Mouse (Mus musculus) forebrain, postnatal 0 days (tissue): Measurements from ENCODE around the gene Snx29. TPM values are rescaled to one million over a fixed set of nuclear protein-coding genes. Genes with fewer than 3 reads are reported as not detected.

Source experiments
- ATAC-seq: fragments of 200-750 bp; cut with Nextera tagmentation; 2 replicates; pipeline ENCODE4 v1.8.0; 2017; ENCODE audit warnings: mild to moderate bottlenecking, moderate library complexity
- DNase-seq: peaks from one replicate; pipeline ENCODE4 v3.0.0-alpha.2; 2015
- H3K27ac ChIP-seq: fragments of 300-500 bp; sonication (generic); 2 replicates; pipeline ENCODE4 v1.5.1; 2014; ENCODE audit warnings: low read depth, mild to moderate bottlenecking, antibody characterized with exemption, low read length, moderate library complexity, mixed read lengths
- H3K27me3 ChIP-seq: fragments of 300-500 bp; sonication (generic); 2 replicates; pipeline ENCODE4 v1.6.1; 2014; ENCODE audit warnings: mild to moderate bottlenecking, low read length, mixed read lengths; ENCODE audit not compliant: insufficient read depth
- H3K36me3 ChIP-seq: fragments of 300-500 bp; sonication (generic); 2 replicates; pipeline ENCODE4 v1.6.1; 2014; ENCODE audit warnings: mild to moderate bottlenecking, moderate library complexity; ENCODE audit not compliant: insufficient read depth
- H3K4me1 ChIP-seq: fragments of 300-500 bp; sonication (generic); 2 replicates; pipeline ENCODE4 v1.6.1; 2014; ENCODE audit warnings: antibody characterized with exemption; ENCODE audit not compliant: insufficient read depth
- H3K4me2 ChIP-seq: fragments of 300-500 bp; sonication (generic); 2 replicates; pipeline ENCODE4 v1.6.1; 2014; ENCODE audit warnings: low read depth, mild to moderate bottlenecking, moderate library complexity
- H3K4me3 ChIP-seq: fragments of 300-500 bp; sonication (generic); 2 replicates; pipeline ENCODE4 v1.5.1; 2014; ENCODE audit warnings: low read depth, low read length, mixed read lengths
- H3K9ac ChIP-seq: fragments of 300-500 bp; sonication (generic); 2 replicates; pipeline ENCODE4 v1.6.1; 2014; ENCODE audit warnings: mild to moderate bottlenecking
- H3K9me3 ChIP-seq: fragments of 300-500 bp; sonication (generic); 2 replicates; pipeline ENCODE4 v1.6.1; 2016; ENCODE audit warnings: low read length
- CTCF ChIP-seq: sonication (generic); IDR thresholded peaks from 2 replicates; pipeline ENCODE4 v1.5.1; 2016; ENCODE audit warnings: antibody characterized with exemption, control low read depth, low read depth
- WGBS: fragments of 180-500 bp; shearing (Covaris S2); extraction: QIAGEN DNeasy Blood & Tissue Kit; methylation state at CpG from one replicate; pipeline ENCODE4 v1.1.7; 2014; 5-methylcytosine and 5-hydroxymethylcytosine counted together
- polyA plus RNA-seq: library from polyadenylated mRNA; unstranded; fragments of >200 nt; fragmentation: Nextera tagmentation; extraction: Ambion mirVana; gene quantifications from 2 replicates; pipeline ENCODE4 v1.2.1, GENCODE M21; 2015
- total RNA-seq: library from RNA; depleted of rRNA; stranded (reverse); fragments of >200 nt; gene quantifications from 2 replicates; pipeline ENCODE4 v1.2.3, GENCODE M21; 2014

Snx29 gene
- total and polyA plus RNA-seq, 2 experiments from 2014 or later = 5.8 to 20.6 TPM

DNA sequence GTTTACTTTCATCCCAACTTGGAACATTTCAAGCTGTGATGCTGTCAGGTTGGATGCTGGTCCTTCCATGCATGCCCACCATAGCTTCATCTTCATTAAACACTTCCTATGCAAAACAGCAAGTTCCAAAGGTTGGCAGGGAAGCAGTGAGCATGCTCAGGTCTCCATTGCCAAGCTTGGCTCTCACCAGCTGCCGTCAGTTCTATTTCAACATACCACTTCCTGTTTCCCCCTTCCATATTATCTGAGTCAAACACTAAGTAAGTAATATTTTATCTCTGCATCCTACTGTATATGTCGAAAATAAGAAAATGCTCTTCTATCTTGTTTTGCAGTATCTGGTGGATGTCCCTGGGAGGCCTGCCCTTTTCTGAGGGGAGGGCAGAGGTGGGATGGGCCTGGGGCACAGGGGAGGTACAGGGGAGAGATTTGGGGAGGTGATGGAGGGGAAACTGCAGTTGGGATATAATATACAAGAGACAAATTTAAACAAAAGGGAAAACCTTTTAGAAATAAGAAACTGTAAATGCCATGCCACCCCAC, 309.6 kb downstream of the Snx29 start:
- ATAC-seq (peak; percentile 59), DNase-seq (peak; percentile 68)
- Histone ChIP-seq H3K27me3 (no peaks in the 10 kb centered on the region), H3K36me3 (no peaks in the 10 kb centered on the region), H3K9me3 (no peaks in the 10 kb centered on the region), H3K4me1 (no peaks in the 10 kb centered on the region), H3K4me3 (no peak overlapping the region), H3K4me2 (no peak overlapping the region), H3K27ac (no peak overlapping the region), H3K9ac (no peak overlapping the region)
- WGBS = 79% methylated on average over 2 of the region's 2 CpGs
- no peak for TF ChIP-seq CTCF

DNA sequence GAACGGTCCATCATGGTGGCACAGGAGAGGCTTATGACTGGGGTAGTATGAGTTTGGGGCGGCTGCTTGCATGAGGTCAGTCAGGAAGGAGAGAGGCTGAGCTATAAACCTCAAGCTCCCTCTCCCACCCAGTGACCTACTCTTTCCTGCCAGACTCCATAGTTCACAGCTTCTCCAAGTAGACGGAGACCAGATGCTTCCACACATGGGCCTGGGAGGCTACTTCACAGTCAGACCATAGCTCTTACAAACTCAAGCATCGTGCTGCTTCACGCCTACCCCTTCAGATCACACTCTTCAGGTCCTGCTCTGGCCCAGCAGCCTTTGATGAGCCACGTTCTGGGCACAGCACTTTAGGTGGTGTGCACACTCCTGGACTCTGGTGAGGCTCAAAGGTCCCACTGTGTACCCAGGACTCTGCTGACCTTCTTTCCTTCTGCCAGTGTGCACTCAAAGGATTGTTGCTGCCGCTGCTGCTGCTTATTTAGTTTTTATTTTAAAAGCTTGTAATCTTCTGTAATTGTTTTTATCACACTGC, 313.6 kb downstream of the Snx29 start:
- Histone ChIP-seq H3K27ac (no peak overlapping the region), H3K4me3 (no peak overlapping the region), H3K36me3 (no peaks in the 10 kb centered on the region)

DNA sequence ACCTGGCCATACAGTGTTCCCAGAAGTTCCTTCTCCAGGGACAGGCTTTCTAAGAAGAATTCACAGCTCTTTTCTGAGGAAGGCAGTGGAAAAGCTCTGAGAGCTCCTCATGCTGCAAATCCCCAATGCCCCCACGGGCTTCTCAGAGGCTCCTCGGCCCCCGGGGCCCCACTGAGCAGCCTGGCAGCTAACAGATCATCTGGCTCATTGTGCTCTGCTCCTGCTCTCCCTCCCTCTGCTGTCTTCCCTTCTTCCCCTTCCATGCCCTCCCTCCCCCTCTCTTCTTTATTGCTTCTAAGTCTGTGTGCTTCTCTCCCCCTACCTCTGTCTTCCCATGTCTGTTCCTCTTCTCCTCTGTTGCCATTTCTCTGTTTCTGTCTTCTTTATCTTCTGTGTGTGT, 314.2 kb downstream of the Snx29 start:
- Histone ChIP-seq H3K4me3 (no peak overlapping the region), H3K27me3 (no peaks in the 10 kb centered on the region), H3K36me3 (no peaks in the 10 kb centered on the region), H3K9ac (no peak overlapping the region), H3K4me1 (no peaks in the 10 kb centered on the region), H3K27ac (no peak overlapping the region), H3K9me3 (no peaks in the 10 kb centered on the region), H3K4me2 (no peak overlapping the region)
- 2% methylated on average over 3 of the region's 3 CpGs for WGBS
- no peak for DNase-seq
- peak; percentile 38; the same call in 1 of the 2 replicates for ATAC-seq
- no peak for TF ChIP-seq CTCF

More for the DNA sequence above, 313.6 kb downstream of the Snx29 start:
- Histone ChIP-seq H3K9ac (no peak overlapping the region), H3K9me3 (no peaks in the 10 kb centered on the region), H3K4me2 (no peak overlapping the region), H3K27me3 (no peaks in the 10 kb centered on the region), H3K4me1 (no peaks in the 10 kb centered on the region)
- DNase-seq = no peak
- 0 out of 2 replicates have a peak, but pooled peaks have one; percentile 14 for ATAC-seq
- no peak for TF ChIP-seq CTCF
- WGBS = 65% methylated on average over 7 of the region's 7 CpGs

DNA sequence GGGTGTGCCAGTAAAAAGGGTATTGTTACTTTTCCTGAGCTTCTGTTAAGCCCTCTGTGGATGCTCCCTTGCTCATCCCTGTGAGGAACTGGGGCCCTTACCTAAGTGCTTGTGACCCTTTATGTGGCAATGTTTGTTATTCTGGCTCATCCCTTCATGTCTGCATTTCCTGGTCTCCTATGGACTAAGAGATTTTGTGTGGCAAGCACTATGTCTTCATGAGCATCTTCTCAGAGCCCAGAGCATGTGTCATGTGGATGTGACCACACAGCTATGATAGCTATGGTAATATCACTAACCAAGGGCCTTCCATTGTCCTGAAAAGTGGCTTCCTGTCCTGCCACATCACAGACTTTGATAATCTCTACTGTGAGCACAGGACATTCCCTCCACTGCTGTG, 315.1 kb downstream of the Snx29 start:
- Histone ChIP-seq H3K36me3 (no peaks in the 10 kb centered on the region), H3K4me1 (no peaks in the 10 kb centered on the region), H3K9me3 (no peaks in the 10 kb centered on the region), H3K4me3 (no peak overlapping the region), H3K27ac (no peak overlapping the region), H3K27me3 (no peaks in the 10 kb centered on the region), H3K4me2 (no peak overlapping the region), H3K9ac (no peak overlapping the region)
- TF ChIP-seq CTCF = no peak
- ATAC-seq (no peak), DNase-seq (no peak)

DNA sequence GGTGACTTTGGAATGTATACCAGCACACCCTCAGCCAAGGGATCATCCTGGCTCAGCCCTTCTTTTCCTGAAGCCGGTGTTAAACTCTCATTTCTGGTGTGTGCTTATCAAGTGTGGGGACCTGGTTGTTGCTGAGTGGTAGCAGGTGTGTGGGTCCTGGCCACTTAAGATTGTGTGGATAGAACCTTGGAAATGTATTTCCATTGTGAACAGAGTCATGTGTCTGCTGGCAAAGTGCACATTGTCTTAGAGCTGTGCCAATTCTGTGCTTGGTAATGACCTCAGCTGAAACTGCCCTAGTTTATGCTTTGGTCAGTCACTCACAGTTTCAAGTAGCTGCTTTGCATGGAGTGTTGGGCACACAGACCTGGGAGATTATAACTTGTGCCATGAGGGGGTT, 316.0 kb downstream of the Snx29 start:
- Histone ChIP-seq H3K4me1 (no peaks in the 10 kb centered on the region), H3K4me3 (no peak overlapping the region), H3K9me3 (no peaks in the 10 kb centered on the region), H3K27me3 (no peaks in the 10 kb centered on the region), H3K36me3 (no peaks in the 10 kb centered on the region), H3K9ac (no peak overlapping the region), H3K4me2 (no peak overlapping the region), H3K27ac (no peak overlapping the region)
- no peak for ATAC-seq
- no peak for DNase-seq
- no peak for TF ChIP-seq CTCF
- WGBS = 75% methylated on average over 1 of the region's 1 CpGs

DNA sequence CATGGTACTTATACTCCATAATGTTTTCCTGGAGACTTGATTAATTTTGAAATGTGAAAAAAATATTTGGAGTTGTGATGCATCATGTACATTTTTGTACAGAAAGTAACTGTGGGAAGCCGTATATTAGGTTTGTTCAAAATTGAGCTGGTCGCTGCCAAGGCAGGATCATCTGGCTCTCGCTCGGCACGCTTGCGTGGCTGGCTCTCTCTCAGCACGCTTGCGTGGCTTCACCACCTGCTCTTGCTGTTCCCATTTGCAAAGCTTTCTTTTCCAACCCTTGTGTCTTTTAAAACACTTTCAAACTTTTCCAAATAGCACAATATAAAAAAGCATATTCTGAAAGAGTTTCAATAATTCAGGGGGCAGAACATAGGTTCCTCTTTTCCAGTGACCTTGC, 317.2 kb downstream of the Snx29 start:
- Histone ChIP-seq H3K9me3 (no peaks in the 10 kb centered on the region), H3K4me3 (no peak overlapping the region), H3K4me1 (no peaks in the 10 kb centered on the region), H3K36me3 (no peaks in the 10 kb centered on the region), H3K27ac (no peak overlapping the region), H3K9ac (no peak overlapping the region), H3K4me2 (no peak overlapping the region), H3K27me3 (no peaks in the 10 kb centered on the region)
- WGBS = 50% methylated on average over 8 of the region's 8 CpGs
- peak; percentile 43; the same call in 1 of the 2 replicates for ATAC-seq
- no peak for TF ChIP-seq CTCF
- DNase-seq = peak; percentile 68

DNA sequence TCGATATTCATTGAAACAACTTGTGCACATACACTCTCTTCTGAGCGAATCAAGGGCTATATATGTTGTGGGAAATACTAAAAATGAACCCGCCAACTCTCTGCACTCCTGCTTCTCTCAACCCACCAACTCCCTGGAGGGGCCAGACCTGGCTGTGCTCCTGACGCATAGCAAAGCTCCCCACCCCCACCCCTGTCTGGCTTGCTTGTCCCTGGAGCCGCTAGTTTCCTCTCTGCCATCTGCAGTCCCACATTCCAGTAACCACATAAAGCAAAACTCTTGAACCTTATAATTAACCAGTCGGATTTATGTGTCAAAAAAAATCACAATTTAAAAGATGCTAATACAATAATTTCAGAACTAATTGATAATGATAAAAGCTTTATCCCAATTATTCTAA, 320.9 kb downstream of the Snx29 start:
- peaks cover 12% of the 10 kb centered on the region for H3K4me1 ChIP-seq
- DNase-seq (no peak), ATAC-seq (no peak)
- no peak overlapping the region for H3K27ac ChIP-seq
- no peak overlapping the region for H3K9ac ChIP-seq
- WGBS = 62% methylated on average over 6 of the region's 6 CpGs
- no peak overlapping the region for H3K4me3 ChIP-seq
- H3K36me3 ChIP-seq = no peaks in the 10 kb centered on the region
- TF ChIP-seq CTCF = no peak
- no peak overlapping the region for H3K4me2 ChIP-seq
- H3K27me3 ChIP-seq = no peaks in the 10 kb centered on the region
- H3K9me3 ChIP-seq = no peaks in the 10 kb centered on the region
